Mouse (Mus musculus) common myeloid progenitor, adult 5-6 weeks (primary cell): ENCODE measurements around the gene Slc12a7. TPM values are rescaled to one million over a fixed set of nuclear protein-coding genes. Genes with fewer than 3 reads are reported as not detected.

Experiments used
- ATAC-seq: replicated peaks from 2 replicates; pipeline ENCODE4 v1.8.0; 2016; ENCODE audit warnings: low read depth, mild to moderate bottlenecking, moderate TSS enrichment, inconsistent platforms; ENCODE audit not compliant: poor library complexity, severe bottlenecking
- total RNA-seq: library from RNA; stranded (forward); fragments of 200-1000, 187-1606 nt; gene quantifications from 2 replicates; pipeline ENCODE4 v1.2.3, GENCODE M21; 2017

Gene Slc12a7
- total RNA-seq, 1 experiment from 2014 or later = 17.2 TPM

DNA sequence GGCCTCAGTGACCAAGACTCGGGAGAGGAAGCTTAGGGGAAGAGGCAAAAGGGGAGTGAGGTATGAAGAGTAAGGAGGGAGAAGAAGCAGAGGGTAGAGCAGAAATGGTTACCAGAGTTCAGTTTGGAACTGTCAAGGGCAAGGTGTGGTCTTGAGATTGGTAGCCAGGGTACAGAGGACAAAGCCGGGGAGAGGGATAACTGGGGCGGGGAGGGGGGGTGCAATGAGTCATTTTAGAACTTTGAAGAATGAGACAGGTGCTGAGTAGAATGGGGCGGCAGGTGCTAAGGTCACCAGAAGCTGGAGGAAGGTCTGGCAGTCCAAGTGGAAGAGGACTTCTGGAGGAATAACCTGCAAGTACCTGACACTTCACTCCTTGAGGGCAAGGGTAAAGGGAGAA, 19.7 kb upstream of the Slc12a7 start:
- no peak for ATAC-seq

DNA sequence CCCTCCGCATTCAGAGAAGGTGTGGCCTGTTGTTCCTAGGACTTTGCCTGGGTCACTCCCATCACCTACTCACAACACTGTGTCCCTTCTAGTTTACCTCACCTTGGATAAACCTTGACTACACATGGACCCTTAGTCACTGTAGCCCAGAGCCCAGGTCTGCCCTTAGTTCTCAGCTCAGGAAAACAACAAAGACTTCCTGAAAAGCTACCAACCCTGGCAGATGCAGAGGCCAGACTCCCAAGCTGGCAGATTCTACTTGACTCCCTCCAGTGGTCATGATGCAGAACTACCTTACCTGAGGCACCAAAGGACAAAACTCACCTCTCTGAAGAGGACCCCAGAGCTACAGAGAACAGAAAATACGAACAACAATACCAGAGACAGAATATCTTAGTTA, 18.9 kb upstream of the Slc12a7 start:
- peak; percentile 84 for ATAC-seq

DNA sequence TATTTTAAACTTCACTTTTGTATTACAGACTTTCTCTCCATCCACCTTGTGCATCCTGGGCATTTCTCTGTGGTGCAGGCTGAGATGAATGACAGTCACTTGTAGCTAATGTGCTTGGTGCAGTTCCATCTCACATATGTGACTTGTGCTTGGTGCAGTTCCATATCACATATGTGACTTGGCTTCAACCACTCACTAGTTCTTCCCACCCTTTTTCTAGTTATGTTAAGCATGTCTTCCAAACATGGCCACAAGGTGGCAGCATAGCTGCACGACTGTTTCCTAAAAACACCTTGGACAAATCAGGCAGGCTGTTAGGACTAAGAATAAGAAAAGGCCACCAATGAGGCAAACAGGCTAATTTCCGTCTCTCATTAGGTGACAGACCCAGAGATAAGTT, 14.7 kb upstream of the Slc12a7 start:
- ATAC-seq = peak; percentile 92

DNA sequence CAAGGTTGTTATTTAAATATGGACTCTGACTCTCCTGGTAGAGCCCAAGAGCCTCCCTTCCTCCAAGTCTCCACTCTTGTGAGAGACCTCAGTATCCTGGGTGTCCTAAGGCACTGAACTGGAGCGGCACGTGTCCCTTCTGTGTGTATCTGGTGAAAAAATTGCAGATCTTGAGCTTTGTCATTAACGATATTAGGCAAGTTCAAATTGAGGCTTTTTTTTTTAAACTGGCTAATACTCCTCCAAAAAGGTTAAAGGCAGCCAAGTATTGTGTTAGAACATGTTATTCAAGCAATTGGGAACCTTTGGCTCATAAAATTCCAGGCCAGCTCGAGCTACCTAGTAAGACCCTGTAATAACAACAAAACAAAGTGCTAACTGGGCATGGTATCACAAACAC, 12.7 kb upstream of the Slc12a7 start:
- no peak for ATAC-seq

DNA sequence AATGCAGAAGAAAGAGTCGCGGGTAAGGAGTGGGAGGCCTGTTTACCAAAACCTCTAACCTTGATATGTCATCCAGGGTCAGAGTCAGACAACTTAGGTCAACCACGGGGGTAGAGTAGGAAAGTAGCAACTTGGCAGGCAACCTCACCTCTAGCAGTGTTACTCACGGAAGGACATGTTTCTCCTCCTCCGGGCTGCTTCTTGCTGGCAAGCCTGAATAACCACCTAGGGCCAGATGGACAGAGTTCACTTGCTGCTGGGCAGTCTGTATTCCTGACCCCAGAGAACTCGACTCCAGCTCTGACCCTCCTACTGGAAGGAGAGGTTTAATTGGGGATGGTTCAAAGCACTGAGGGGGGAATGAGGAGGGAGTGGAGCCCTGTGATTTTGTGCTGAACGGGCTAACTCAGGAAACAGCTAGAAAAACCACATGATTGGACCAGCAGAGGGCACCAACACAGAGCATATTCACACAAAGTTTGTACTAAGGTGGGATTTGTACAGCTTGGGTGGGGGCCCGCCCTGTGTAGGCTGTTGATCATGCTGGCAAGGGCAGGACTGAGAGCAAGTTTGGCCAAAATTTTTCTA, 9.7 kb upstream of the Slc12a7 start:
- peak; percentile 51; the same call in 1 of the 2 replicates for ATAC-seq

DNA sequence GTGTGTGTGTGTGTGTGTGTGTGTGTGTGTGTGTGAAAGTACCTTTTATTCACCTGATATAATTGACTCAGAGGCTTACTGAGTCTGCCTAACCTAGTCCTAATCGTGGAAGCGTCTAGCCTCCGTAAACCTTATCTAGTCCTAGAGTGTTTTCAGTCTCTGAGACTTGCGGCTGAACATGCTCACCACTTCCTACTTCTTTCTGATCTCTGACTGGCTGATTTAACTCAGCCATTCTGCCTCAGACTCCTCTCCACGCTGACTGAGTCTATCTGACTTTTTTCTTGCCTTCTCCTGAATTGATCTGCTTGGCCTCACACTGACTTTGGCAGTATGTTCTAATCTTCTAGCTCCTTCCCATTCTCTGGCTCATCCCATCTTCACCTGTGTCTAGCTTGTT, 7.6 kb upstream of the Slc12a7 start:
- ATAC-seq = peak; percentile 94

DNA sequence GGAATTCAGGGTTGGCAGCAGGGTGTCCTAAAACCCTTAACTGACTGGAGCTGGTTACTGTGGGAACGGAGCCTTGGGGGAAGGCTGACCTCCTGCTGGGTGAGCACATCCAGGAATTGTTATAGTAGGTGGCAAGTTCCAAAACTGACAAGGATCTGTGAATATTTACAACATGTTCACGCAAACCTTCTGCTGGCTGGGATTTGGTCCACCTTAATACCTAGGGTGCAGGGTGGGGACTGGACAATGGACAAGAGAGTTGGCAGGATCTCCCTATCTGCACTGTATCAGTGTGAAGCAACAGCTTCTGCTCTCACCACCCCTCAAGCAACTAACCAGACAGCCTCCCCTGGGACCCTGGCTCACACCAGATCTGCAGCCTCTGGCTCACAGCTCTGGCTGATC, 5.3 kb upstream of the Slc12a7 start:
- no peak for ATAC-seq

DNA sequence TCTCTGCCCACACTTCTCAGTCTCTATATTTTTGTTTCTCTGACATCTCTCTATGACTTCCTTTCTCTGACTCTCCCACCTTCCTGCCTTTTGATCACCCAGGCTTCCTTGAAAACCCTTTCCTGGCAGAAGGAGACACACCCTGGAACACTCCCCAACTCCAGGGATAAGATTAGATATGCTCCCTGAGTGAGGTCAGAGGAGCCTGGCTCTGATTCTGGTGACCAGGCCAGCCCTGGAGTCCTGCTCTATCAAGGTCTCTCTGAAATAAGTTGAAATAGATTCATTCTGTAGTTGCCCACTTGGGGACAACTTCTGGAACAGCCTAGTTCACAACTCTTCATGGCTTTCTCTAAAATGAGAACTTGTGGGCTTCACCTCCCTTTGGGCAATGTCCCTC, 4.3 kb upstream of the Slc12a7 start:
- no peak for ATAC-seq

DNA sequence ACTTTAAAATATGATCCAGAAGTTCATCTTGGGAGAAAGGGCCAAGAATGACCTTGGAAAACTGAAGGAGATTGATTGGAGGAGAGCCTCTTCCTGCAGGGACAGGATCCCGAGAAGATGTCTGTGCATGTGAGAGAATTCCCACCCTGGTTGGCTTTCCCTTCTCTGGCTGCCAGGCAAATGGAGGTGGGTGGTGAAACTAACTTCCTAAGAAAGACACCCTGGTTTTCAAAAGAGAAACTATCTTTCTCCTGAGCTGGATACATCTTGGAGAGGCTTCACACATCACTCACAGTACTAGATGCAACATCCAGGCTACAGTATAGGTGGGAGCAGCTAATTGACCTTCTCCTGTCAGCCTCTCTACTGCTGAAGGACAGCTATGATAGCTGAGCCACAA, 2.0 kb upstream of the Slc12a7 start:
- no peak for ATAC-seq

DNA sequence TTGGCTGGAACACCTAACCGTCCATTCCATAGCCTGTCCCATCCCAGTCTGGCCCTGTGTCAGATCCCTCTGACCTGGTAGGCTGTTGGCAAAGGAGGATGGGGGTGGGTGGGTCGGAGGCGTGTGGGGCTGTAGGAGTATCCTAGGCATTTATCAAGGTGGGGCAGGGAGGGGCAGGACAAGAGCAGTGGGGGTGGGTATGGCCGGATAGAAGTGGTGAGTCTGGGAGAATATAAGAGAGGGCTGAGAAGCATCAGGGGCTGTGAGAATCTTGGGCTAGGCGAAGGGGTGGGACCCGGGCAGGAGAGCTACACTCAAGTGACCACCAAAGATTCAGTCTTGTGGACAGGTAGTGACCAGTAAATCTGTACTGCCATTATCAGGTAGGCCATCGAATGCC, 659 bp upstream of the Slc12a7 start:
- no peak for ATAC-seq

DNA sequence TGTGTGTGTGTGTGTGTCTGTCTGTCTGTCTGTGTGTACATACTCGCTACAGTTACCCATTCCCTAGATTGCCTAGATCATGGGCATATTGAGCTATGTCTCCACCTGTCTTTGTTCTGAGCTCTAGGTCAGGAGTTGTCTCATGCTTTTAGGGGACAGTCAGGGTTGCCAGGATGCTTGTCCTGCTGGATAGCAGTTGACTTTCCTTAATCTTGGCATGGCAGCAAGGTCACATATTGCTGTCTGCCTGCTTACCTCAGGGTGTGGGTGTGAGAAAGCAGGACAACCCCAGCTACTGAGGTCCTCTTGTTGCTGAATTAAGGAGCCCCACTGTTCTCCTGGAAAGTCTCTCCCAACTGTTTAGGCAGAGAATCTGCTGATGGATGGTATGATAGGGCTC, 1.5 kb downstream of the Slc12a7 start:
- ATAC-seq = no peak

DNA sequence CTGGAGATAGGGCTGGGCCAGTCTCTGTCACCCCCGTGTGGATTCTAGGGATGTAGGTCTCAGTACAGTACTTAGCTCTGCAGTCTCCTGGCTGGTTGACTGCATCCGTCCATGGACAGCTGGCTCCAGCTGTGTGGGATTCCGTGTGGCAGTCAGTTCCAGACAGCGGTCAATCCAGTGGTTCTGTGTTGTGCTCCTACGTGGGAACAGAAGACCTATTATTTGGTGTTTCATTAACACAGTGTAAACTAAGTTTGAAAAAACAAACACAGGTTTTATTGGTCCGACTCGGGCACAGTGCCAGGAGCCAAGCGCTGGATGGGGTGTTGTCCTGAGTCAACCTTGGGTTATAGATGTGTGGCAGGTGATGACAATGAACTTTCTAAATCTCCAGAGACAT, 2.4 kb downstream of the Slc12a7 start:
- no peak for ATAC-seq

DNA sequence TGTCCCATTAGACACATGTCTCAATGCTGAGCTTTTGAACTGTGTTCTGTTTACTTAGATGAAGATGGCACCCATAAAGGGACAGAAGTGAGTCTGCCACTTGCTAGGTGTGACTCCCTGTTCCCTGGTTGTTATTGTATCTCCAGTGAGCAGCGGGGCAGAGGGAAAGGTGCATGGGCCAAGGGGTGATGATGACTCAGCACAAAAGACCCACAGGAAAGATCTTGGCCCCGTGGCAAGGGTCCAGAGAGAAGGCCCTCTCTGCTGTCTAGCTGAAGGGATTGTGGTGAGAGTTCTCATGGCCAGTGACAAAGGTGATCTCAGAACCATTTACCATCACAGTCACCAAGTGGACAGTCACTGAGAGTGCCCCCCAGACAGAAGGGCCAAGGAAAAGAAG, 3.0 kb downstream of the Slc12a7 start:
- no peak for ATAC-seq

DNA sequence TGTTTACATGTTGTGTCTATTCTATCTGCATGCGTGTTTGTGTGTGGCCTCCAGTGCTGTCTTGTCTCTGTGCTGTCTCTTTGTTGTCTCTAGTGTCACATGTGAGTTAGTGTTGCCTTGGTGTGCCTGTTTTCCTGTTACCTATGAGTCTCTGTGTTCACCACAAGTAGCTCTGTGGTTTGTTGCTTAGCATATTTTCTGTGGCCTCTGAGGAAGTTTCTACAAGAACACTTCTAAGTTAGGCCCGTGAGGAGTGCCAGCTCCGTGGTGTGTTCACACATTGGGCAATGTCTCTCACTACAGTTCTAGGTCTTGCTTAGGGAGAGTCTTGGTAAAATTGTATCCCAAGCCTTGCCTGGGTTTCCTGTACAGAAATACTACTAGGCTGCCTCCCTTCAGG, 4.0 kb downstream of the Slc12a7 start:
- ATAC-seq = peak; percentile 68

DNA sequence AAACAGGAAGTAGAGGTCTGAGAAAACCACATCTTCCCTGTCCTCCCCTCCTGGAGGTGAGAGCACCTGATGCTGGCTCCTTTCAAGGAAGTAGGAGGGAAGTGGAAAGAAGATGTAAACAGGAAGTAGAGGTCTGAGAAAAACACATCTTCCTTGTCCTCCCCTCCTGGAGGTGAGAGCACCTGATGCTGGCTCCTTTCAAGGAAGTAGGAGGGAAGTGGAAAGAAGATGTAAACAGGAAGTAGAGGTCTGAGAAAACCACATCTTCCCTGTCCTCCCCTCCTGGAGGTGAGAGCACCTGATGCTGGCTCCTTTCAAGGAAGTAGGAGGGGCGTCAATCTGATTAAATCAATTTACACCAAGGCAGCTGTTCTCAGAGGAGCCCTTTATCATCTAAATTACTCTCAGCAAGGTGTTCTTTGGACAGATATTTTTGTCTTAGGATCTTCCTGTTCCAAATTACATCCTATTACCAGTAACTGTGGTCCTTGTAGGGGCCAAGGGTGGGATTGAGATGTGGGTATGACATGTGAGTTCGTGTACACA, 7.6 kb downstream of the Slc12a7 start:
- ATAC-seq = 0 out of 2 replicates have a peak, but pooled peaks have one; percentile 33

DNA sequence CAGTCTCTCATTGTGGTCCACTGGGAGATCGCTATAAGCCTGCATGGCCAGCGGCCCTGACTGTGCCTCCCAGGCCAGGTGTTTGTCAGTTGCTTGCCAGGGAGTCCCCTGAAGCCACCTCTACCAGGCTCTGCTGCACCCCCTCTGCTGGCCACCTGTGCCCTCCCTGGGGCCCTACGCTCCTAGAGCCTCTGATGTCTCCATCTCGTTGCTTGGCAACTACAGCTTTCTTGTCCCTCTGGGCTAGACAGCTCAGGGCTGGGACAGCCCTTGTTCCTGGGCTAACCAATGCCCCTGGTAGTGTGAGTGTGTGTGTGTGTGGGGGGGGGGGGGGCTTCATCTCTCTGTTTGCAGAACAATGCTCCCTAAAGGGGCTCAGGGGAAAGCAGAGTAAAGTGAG, 10.1 kb downstream of the Slc12a7 start:
- no peak for ATAC-seq

DNA sequence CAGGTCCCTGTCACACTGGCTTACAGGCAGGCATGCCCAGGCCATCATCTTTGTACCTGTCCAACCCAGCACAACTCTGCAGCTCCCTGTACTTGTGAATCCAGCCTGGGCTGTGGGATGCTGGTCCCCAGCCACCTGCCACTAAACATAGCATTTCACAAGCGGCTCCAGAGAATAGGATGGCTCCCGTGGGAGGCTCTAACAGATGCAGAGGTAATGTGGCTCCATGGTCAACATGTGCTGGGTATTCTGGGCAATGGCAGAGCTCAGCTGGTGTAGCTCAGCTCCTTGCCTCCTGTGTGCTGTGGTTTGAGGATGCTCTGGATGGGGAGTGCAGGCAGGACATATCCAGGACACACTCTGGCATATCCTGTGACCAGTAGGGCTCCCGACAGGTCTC, 10.8 kb downstream of the Slc12a7 start:
- no peak for ATAC-seq

DNA sequence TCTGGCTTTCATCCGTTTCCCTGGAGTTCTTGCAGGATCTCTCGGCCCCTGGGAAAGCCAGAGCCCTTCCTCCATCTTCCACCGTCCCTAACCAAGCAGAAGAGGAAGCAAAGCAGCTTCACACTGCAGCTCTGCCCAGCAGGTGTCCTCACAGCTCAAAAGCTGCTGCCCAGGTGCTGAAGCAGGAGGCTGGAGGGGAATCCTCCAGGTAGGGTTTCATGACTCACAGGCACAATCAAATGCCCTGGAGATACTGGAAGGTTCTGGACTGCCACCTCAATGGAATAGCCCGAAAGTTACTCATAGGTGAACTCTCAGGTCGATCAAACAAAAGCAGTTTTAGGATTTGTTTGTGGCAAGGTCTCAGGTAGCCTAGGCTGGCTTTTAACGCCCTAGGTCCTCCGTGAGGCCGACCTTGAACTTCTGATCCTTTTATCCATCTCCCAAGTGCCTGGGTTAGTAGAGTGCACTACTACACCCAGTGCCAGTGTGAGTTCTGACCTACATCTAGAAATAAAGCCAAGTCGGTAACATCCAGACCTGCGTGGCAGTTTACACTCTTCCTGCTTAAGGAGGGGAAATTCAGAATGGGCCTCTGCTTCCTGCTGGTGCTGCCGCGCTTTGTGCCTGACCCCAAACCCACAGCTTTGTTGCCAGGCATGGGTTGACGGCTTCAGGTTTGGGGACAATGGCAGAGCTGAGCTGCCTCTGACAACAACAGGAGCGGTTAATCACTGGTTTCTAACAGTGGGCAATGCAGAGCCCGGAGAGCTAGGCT, 16.0 kb downstream of the Slc12a7 start:
- peak; percentile 67 for ATAC-seq

DNA sequence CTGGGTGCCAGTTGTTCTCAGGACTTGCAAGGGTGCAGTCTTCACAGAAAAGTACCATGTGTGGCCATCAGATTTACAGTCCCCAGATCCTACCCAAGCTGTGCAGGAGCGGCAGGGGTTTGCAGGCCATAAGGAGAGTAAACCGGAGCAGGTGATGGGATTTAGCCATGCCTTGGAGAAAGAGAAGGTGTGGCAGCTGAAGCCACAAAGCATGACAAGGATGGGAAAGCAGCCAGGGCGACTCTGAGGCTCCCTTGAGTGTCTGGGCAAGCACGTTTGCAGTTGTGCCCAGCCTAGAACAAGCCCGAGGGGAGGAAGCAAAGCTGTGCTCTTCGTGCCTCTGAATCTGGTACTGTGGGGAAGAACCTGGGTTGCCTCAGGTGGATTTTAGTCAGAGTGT, 17.5 kb downstream of the Slc12a7 start:
- ATAC-seq = no peak

DNA sequence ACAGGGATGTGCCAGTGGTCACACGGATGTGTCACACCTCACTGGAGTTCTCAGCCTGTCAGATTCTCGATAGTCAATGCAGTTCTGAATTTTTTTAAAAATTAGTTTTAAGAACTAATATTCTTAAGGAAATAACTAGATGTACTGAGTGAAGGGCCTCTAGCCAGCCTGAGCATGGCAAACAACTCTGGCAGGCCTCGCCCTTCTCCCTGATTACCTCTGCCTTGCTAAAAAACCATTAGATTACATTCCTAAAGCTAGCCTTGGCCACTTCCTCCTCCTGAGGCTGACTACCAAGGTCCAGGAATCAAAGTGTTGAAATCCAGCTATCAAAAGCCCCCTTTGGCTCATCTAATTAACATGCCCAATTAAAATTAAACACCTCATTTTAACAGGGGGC, 18.4 kb downstream of the Slc12a7 start:
- no peak for ATAC-seq

DNA sequence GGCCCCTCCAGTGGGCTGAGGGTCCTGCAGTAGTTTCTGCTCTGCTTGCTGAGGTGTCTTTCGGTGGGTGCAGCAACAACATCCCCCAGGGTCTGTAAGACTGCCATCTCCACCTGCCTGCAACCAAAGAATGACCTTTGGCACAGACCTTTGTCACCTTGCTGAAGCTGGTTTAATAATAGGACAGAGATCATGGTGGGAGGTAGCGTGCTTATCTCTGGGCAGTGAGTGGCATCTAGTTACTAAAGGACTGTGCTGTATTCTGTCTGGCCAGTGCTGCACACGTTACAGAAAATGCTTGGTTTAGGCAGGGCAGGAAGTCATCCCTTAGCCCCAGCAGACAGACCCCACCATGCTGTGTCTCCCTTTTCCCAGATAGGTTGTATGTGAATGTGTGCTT, 22.9 kb downstream of the Slc12a7 start:
- ATAC-seq = no peak

DNA sequence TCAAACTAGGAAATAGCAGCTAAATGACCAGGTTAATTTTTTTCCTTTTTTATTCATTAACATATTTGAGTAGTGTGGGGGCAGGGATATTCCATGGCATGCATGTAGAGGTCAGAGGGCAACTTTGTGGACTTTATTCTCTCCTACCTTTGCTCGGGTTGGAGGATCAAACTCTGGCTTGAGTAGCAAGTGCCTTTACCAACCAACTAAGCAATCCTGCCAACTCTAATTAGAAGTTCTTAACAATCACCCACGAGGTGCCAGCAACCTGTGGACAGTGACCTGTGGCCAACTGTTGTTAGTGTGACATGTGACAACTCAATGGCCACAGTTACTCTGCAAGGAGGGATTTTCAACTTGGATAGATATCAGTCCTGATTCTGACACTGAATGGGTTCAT, 24.0 kb downstream of the Slc12a7 start:
- ATAC-seq = no peak
